In the genomic region with DNA sequence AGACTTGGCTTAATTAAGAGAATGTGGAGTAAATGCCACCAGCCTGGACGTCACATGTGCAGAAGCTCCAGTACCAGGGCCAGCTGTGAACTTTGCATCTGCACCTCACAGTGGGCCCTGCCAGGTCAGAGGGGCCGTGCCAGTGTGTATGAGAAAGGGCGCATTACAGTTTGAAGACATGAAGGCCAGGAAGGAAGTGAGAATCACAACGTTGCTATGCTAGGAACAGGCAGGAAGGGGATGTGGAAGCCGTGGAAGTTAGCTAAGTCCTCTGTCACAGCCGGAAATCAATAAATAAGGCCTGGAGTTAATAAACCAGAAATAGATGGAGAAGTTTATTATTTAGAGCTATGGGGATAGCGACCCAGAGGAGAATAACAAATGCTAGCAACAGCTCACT, we compare ENCODE assay signal across 12 mouse cellular contexts. TPM values are rescaled to one million over a fixed set of nuclear protein-coding genes. Genes with fewer than 3 reads are reported as not detected.
A peak's percentile ranks its signal among the peaks of the same experiment; 100 is the strongest.
DNase-seq lines count a peak whose midpoint lies in the region; ATAC-seq and TF ChIP-seq lines count a peak whose summit lies in the region.
"Had no signal": no experiment of that assay in that cellular context is flagged by ENCODE, and none has a peak within 500 bp of the region (broad histone marks: within the 10 kb centered on the region; RNA-seq: fewer than 3 reads in every experiment).

No protein-coding gene starts in this region.

- no peak for ATAC-seq in lung, embryonic 15.5 days (ENCODE audit: borderline replicate concordance, extremely low read depth, low FRiP score, low TSS enrichment)

- intact Hi-C loops in gastrocnemius, adult 2 months (cut with DNase I) = no loop called here
- intact Hi-C loops in gastrocnemius, postnatal 36 days (cut with DNase I) = no loop called here

- H3K4me1 ChIP-seq in lung, embryonic 15.5 days = peaks cover 9% of the 10 kb centered on the region; the same call in 1 of the 2 replicates
- H3K4me1 ChIP-seq in kidney, adult 2 months (ENCODE audit: control insufficient read depth, insufficient read depth, low read length) = no peaks in the 10 kb centered on the region

- H3K27ac ChIP-seq in gastrocnemius, adult 2 months = peak overlapping the region; percentile 32
- H3K27ac ChIP-seq in lung, embryonic 15.5 days = peak overlapping the region; percentile 7; the same call in 1 of the 2 replicates
- peak overlapping the region; percentile 84 for H3K27ac ChIP-seq in kidney, adult 2 months (ENCODE audit: insufficient read depth, low read depth, low read length)
- H3K27ac ChIP-seq: hindbrain, embryonic 15.5 days; midbrain, embryonic 10.5 days had no signal

- 49% methylated on average over 7 of the region's 7 CpGs for WGBS in lung, embryonic 15.5 days
- WGBS in kidney, adult 2 months = 57% methylated on average over 7 of the region's 7 CpGs

- TF ChIP-seq CTCF in gastrocnemius, adult 2 months (IDR thresholded peaks at IDR 0.05) = no peak
- no peak for TF ChIP-seq CTCF in kidney, adult 2 months (conservative IDR thresholded peaks at IDR 0.05; ENCODE audit: insufficient read depth, insufficient read length, low read depth, low read length)

- H3K36me3 ChIP-seq in lung, embryonic 15.5 days = no peaks in the 10 kb centered on the region
- no peaks in the 10 kb centered on the region for H3K36me3 ChIP-seq in kidney, adult 2 months (ENCODE audit: control insufficient read depth, insufficient read depth, low read length)
- H3K36me3 ChIP-seq: hindbrain, embryonic 15.5 days; midbrain, embryonic 10.5 days had no signal

- TF ChIP-seq POLR2A in kidney, adult 2 months (IDR thresholded peaks at IDR 0.05; ENCODE audit: low read depth, low read length) = no peak

- H3K9me3 ChIP-seq in lung, embryonic 15.5 days = no peaks in the 10 kb centered on the region
- H3K9me3 ChIP-seq: hindbrain, embryonic 15.5 days; midbrain, embryonic 10.5 days had no signal

- 0 out of 2 replicates have a peak overlapping the region, but pooled peaks have one; percentile 17 for H3K4me3 ChIP-seq in gastrocnemius, adult 2 months
- no peak overlapping the region for H3K4me3 ChIP-seq in lung, embryonic 15.5 days
- no peak overlapping the region for H3K4me3 ChIP-seq in kidney, adult 2 months (ENCODE audit: insufficient read depth, low read depth, low read length)
- H3K4me3 ChIP-seq: hindbrain, embryonic 15.5 days; midbrain, embryonic 10.5 days had no signal

- H3K9ac ChIP-seq in lung, embryonic 15.5 days = no peak overlapping the region
- H3K9ac ChIP-seq: hindbrain, embryonic 15.5 days had no signal

- DNase-seq in gastrocnemius, adult 2 months = no peak
- no peak for DNase-seq in gastrocnemius, adult 8-10 months (ENCODE audit: low spot score in 2 of 2)
- no peak for DNase-seq in lung, postnatal 14 days
- DNase-seq in kidney, adult 2 months = peak; percentile 58
- peak; percentile 16 for DNase-seq in lung, postnatal 36 days
- DNase-seq in urinary bladder, adult 18-20 months (ENCODE audit: low spot score in 2 of 2) = no peak
- no peak for DNase-seq in gastrocnemius, postnatal 36 days
- DNase-seq: cerebellum, adult 11-12 months; thymus, postnatal 36 days had no signal

- H3K4me2 ChIP-seq in lung, embryonic 15.5 days = no peak overlapping the region
- H3K4me2 ChIP-seq: hindbrain, embryonic 15.5 days had no signal

- no peaks in the 10 kb centered on the region for H3K27me3 ChIP-seq in lung, embryonic 15.5 days
- H3K27me3 ChIP-seq in kidney, adult 2 months (replicated peaks; ENCODE audit: control insufficient read depth, insufficient read depth, low read length) = no peaks in the 10 kb centered on the region
- H3K27me3 ChIP-seq: hindbrain, embryonic 15.5 days had no signal

RNA-seq across cellular contexts. Expression of gene Mmaa, which starts 28.4 kb away (rescaled TPM):
- 10 to 100 TPM; 14.6 to 25.8 TPM for total RNA-seq in gastrocnemius, adult 2 months (2021)
- 10 to 100 TPM; 14.9 to 18.5 (median 17.3) TPM for total RNA-seq in gastrocnemius, adult 8-10 months (2022)
- 10.9 and 11.2 TPM in 2 replicates for polyA plus RNA-seq in lung, embryonic 15.5 days (2015; fragmentation: Nextera tagmentation; extraction: Ambion mirVana)
- polyA plus RNA-seq in kidney, adult 2 months (2012; rRNA removed) = 12.0 and 16.8 TPM in 2 replicates
- 10 to 100 TPM; 17.7 to 18.9 TPM for total RNA-seq in gastrocnemius, postnatal 36 days (2021)

Comparison
In these comparisons a context has a peak if more than half of its experiments do, and no peak if none do; other contexts are left out.
1. DNase-seq: peak in kidney, adult 2 months (single experiment) and lung, postnatal 36 days (single experiment); none in gastrocnemius, adult 2 months (single experiment), gastrocnemius, adult 8-10 months (0 of 2), lung, postnatal 14 days (single experiment), urinary bladder, adult 18-20 months (0 of 2) and gastrocnemius, postnatal 36 days (0 of 2).
2. H3K27ac ChIP-seq: peak in every context shown above with its lines; median percentile 84 in kidney, adult 2 months; 32 in gastrocnemius, adult 2 months; 7 in lung, embryonic 15.5 days.